ENCODE assay signal across 23 mouse cellular contexts in the genomic region with DNA sequence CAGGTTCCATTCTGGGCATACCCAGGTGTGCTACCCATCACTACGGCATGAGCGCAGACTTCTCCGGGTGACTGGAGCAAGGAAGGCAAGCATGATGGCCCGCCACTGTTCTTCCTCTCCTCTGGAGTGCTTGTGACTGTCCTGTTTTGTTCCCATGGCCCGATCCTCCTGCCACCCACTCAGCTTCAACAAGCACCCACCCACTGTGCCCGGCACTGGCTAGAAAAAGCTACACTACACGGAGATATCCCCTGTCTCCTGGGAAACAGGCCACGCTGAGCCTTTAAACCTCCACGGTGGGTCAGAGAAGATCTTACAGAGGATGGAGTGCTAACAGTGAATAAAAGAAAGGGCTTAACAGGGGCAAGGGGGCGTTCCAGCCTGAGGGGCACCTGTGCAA. TPM values are rescaled to one million over a fixed set of nuclear protein-coding genes. Genes with fewer than 3 reads are reported as not detected.
DNase-seq lines count a peak whose midpoint lies in the region; TF ChIP-seq lines count a peak whose summit lies in the region.
"Had no signal": no experiment of that assay in that cellular context is flagged by ENCODE, and none has a peak within 500 bp of the region (broad histone marks: within the 10 kb centered on the region; RNA-seq: fewer than 3 reads in every experiment).

No protein-coding gene starts in this region.

- H3K79me2 ChIP-seq in CH12.LX (replicated peaks; ENCODE audit: control insufficient read depth, extremely low read depth, insufficient read depth, poor library complexity, severe bottlenecking) = peaks cover 97% of the 10 kb centered on the region

- peak overlapping the region; percentile 79 for H3K4me2 ChIP-seq in CH12.LX (ENCODE audit: insufficient read depth, low read depth, poor library complexity, severe bottlenecking)
- H3K4me2 ChIP-seq: heart, embryonic 11.5 days; hindbrain, embryonic 15.5 days; limb, embryonic 12.5 days; liver, embryonic 13.5 days; neural tube, embryonic 15.5 days; stomach, embryonic 15.5 days had no signal

- no peak for TF ChIP-seq CTCF in left cerebral cortex, adult 2 months (IDR thresholded peaks at IDR 0.05)
- no peak for TF ChIP-seq CTCF in CH12.LX (conservative IDR thresholded peaks at IDR 0.05 in 1 of 2, IDR thresholded peaks at IDR 0.05 in 1 of 2; ENCODE audit: low read depth in 2 of 2, low read length in 2 of 2)
- no peak for TF ChIP-seq CTCF in cortical plate, adult 2 months (IDR thresholded peaks at IDR 0.05; ENCODE audit: extremely low read depth, insufficient read depth, low read length)

- peak overlapping the region; percentile 28 for H3K4me3 ChIP-seq in left cerebral cortex, adult 2 months
- peak overlapping the region in 2 of 3 experiments; percentile 1 to 18 for H3K4me3 ChIP-seq in CH12.LX (replicated peaks in 1 of 3; ENCODE audit: low read depth in 2 of 3, low read length in 2 of 3, poor library complexity in 1 of 3)
- H3K4me3 ChIP-seq in cortical plate, adult 2 months (ENCODE audit: insufficient read depth, low read length) = 0 out of 2 replicates have a peak overlapping the region, but pooled peaks have one; percentile 4
- H3K4me3 ChIP-seq: hindbrain, embryonic 10.5 days; hindbrain, embryonic 15.5 days; limb, embryonic 12.5 days; liver, embryonic 13.5 days; neural tube, embryonic 15.5 days; stomach, embryonic 15.5 days had no signal

- no peak for TF ChIP-seq POLR2A in CH12.LX (IDR thresholded peaks at IDR 0.05; ENCODE audit: low read depth, low read length)
- no peak for TF ChIP-seq POLR2A in cortical plate, adult 2 months (IDR thresholded peaks at IDR 0.05; ENCODE audit: extremely low read depth, insufficient read depth, low read length)

- H3K27ac ChIP-seq in left cerebral cortex, adult 2 months = peak overlapping the region; percentile 59
- H3K27ac ChIP-seq in CH12.LX (ENCODE audit: insufficient read depth, low read depth) = peak overlapping the region; percentile 52
- H3K27ac ChIP-seq in cortical plate, adult 2 months (ENCODE audit: insufficient read depth, low read length) = no peak overlapping the region
- H3K27ac ChIP-seq: hindbrain, embryonic 10.5 days; hindbrain, embryonic 15.5 days; limb, embryonic 12.5 days; liver, embryonic 13.5 days; neural tube, embryonic 15.5 days; stomach, embryonic 15.5 days had no signal

- intact Hi-C loops in heart, postnatal 10 days (cut with DNase I) = no loop called here
- intact Hi-C loops in left cerebral cortex, adult 2 months (cut with DNase I) = no loop called here
- intact Hi-C loops in left cerebral cortex, postnatal 10 days (cut with DNase I) = no loop called here

- no peak for TF ChIP-seq RAD21 in CH12.LX (IDR thresholded peaks at IDR 0.05; ENCODE audit: low read depth, low read length)

- in situ Hi-C loops in CH12.LX (cut with MboI; ENCODE audit: low pct_ligation_motif_present, low pct_unique_long_range_greater_than_20kb, low sequenced_read_pairs) = loop anchor here (25.0 kb wide), 1 partner anchor 243 kb away; a partner anchor contains a TSS

- H3K9me3 ChIP-seq in CH12.LX (replicated peaks; ENCODE audit: low read length) = no peaks in the 10 kb centered on the region
- H3K9me3 ChIP-seq: hindbrain, embryonic 10.5 days; hindbrain, embryonic 15.5 days; limb, embryonic 12.5 days; liver, embryonic 13.5 days; neural tube, embryonic 15.5 days; stomach, embryonic 15.5 days had no signal

- peak; percentile 87 for DNase-seq in heart, adult 11 months
- no peak for DNase-seq in heart, postnatal 10 days
- DNase-seq in left cerebral cortex, adult 2 months (ENCODE audit: extremely low spot score in 1 of 2, low spot score in 2 of 2) = no peak
- DNase-seq in left cerebral cortex, postnatal 10 days (ENCODE audit: extremely low spot score in 1 of 2, low spot score in 2 of 2) = no peak
- DNase-seq in CH12.LX (ENCODE audit: extremely low read depth) = no peak
- no peak for DNase-seq in kidney, postnatal 10 days
- DNase-seq: adrenal gland, adult 2 months; adrenal gland, postnatal 36 days; cerebellum, adult 8-10 months; gastrocnemius, postnatal 10 days; kidney, adult 11 months; kidney, postnatal 25 days; liver, embryonic 13.5 days; lung, adult 2 months; lung, postnatal 10 days; midbrain, embryonic 14.5 days had no signal

- peaks cover 27 to 61% of the 10 kb centered on the region in 2 experiments for H3K36me3 ChIP-seq in CH12.LX (replicated peaks in 1 of 2; ENCODE audit: control insufficient read depth in 1 of 2, insufficient read depth in 1 of 2, low read length in 1 of 2)
- H3K36me3 ChIP-seq: stomach, embryonic 15.5 days had no signal

- dilution Hi-C loops in CH12.LX (cut with MboI; ENCODE audit: extremely low pct_ligation_motif_present, extremely low pct_unique_long_range_greater_than_20kb, low sequenced_read_pairs) = no loop called here

- H3K9ac ChIP-seq in CH12.LX (ENCODE audit: insufficient read depth, low read depth) = peak overlapping the region; percentile 12
- H3K9ac ChIP-seq: hindbrain, embryonic 15.5 days; limb, embryonic 12.5 days; liver, embryonic 13.5 days; neural tube, embryonic 15.5 days; stomach, embryonic 15.5 days had no signal

- no peak for TF ChIP-seq EP300 in CH12.LX (IDR thresholded peaks at IDR 0.05; ENCODE audit: low read length)

- no peaks in the 10 kb centered on the region for H3K27me3 ChIP-seq in CH12.LX (replicated peaks)
- H3K27me3 ChIP-seq: hindbrain, embryonic 15.5 days; limb, embryonic 12.5 days; liver, embryonic 13.5 days; neural tube, embryonic 15.5 days; stomach, embryonic 15.5 days had no signal

- peaks cover 20 to 53% of the 10 kb centered on the region in 2 experiments for H3K4me1 ChIP-seq in CH12.LX (ENCODE audit: control insufficient read depth in 1 of 2, insufficient read depth in 2 of 2)
- peaks cover 13% of the 10 kb centered on the region; the same call in 1 of the 2 replicates for H3K4me1 ChIP-seq in cortical plate, adult 2 months (ENCODE audit: control insufficient read depth, insufficient read depth, low read length)

TF ChIP-seq in CH12.LX, 34 proteins besides CTCF, POLR2A, EP300 and RAD21:
- no peak for TF ChIP-seq NRF1 (IDR thresholded peaks at IDR 0.05; ENCODE audit: low read depth, low read length)
- TF ChIP-seq RCOR1 (conservative IDR thresholded peaks at IDR 0.05; ENCODE audit: low read depth, low read length) = no peak
- TF ChIP-seq GABPA (IDR thresholded peaks at IDR 0.05; ENCODE audit: insufficient replicate concordance, low read depth, low read length) = no peak
- TF ChIP-seq TBP (conservative IDR thresholded peaks at IDR 0.05; ENCODE audit: low read depth, low read length) = no peak
- no peak for TF ChIP-seq ZKSCAN1 (IDR thresholded peaks at IDR 0.05; ENCODE audit: borderline replicate concordance, low read depth, low read length)
- no peak for TF ChIP-seq PAX5 (IDR thresholded peaks at IDR 0.05; ENCODE audit: low read length)
- no peak for TF ChIP-seq SIN3A (IDR thresholded peaks at IDR 0.05; ENCODE audit: low read length)
- no peak for TF ChIP-seq MEF2A (IDR thresholded peaks at IDR 0.05; ENCODE audit: borderline replicate concordance, low read depth, low read length)
- no peak for TF ChIP-seq JUN (IDR thresholded peaks at IDR 0.05; ENCODE audit: insufficient read depth, low read depth, low read length)
- no peak for TF ChIP-seq CHD2 (IDR thresholded peaks at IDR 0.05; ENCODE audit: low read length)
- no peak for TF ChIP-seq NELFE (IDR thresholded peaks at IDR 0.05; ENCODE audit: low read depth, low read length)
- TF ChIP-seq MAZ (IDR thresholded peaks at IDR 0.05; ENCODE audit: low read depth, low read length) = no peak

RNA-seq across cellular contexts. Expression of a gene that starts 5.2 kb away (rescaled TPM):
- total RNA-seq in heart, postnatal 10 days (2021) = 100 to 1,000 TPM; 438 to 489 TPM
- total RNA-seq in left cerebral cortex, adult 2 months (2021) = 100 to 1,000 TPM; 361 to 390 TPM
- 100 to 1,000 TPM; 213 to 228 TPM for total RNA-seq in left cerebral cortex, postnatal 10 days (2021)
- total RNA-seq in CH12.LX (2012; rRNA removed) (122 and 131 TPM in 2 replicates), CH12.LX (2014; rRNA removed) (164 and 176 TPM in 2 replicates)
- 214 and 228 TPM in 2 replicates for polyA plus RNA-seq in CH12.LX (2012; ENCODE audit: insufficient read length, low read depth)
- polyA plus RNA-seq in cortical plate, adult 2 months (2012; rRNA removed) = 366 and 370 TPM in 2 replicates
